Mouse (Mus musculus) gastrocnemius, adult 2 months (tissue): Measurements from ENCODE around the gene Myof. TPM values are rescaled to one million over a fixed set of nuclear protein-coding genes. Genes with fewer than 3 reads are reported as not detected.

Source experiments
- DNase-seq: peaks from one replicate; pipeline ENCODE4 v3.0.0; 2022
- H3K27ac ChIP-seq: fragments of 200-600 bp; 2 replicates; pipeline ENCODE4 v1.8.1; 2022; ENCODE audit warnings: mild to moderate bottlenecking
- H3K4me3 ChIP-seq: fragments of 200-600 bp; 2 replicates; pipeline ENCODE4 v1.8.1; 2022; ENCODE audit warnings: mild to moderate bottlenecking, moderate library complexity
- CTCF ChIP-seq: fragments of 200-600 bp; IDR thresholded peaks from 2 replicates; pipeline ENCODE4 v1.8.1; 2022; ENCODE audit warnings: antibody characterized with exemption, mild to moderate bottlenecking, moderate library complexity
- intact Hi-C: fragments of 180-260 bp; cut with DNase I; formaldehyde crosslinking; loops from one replicate; pipeline ENCODE4 v1.15.1; 2025
- long read RNA-seq, 2 experiments: library from polyadenylated mRNA; stranded (forward); transcript quantifications; one replicate each; pipeline ENCODE4 v2.0.0; 2021
- total RNA-seq, 2 experiments: library from RNA; stranded (reverse); gene quantifications; 2 replicates each; pipeline ENCODE4 v1.2.3; 2021

The Myof gene
- total RNA-seq: 1 to 10 TPM; 4.7 to 6.4 TPM
- long read RNA-seq, experiment 1, partial matches to known transcripts: 0 of 4 reads
- long read RNA-seq, experiment 1, other reads (novel, unspliced or antisense): 4 of 4 reads
- long read RNA-seq, experiment 2, partial matches to known transcripts: 0 of 4 reads
- long read RNA-seq, experiment 2, other reads (novel, unspliced or antisense): 4 of 4 reads

DNA sequence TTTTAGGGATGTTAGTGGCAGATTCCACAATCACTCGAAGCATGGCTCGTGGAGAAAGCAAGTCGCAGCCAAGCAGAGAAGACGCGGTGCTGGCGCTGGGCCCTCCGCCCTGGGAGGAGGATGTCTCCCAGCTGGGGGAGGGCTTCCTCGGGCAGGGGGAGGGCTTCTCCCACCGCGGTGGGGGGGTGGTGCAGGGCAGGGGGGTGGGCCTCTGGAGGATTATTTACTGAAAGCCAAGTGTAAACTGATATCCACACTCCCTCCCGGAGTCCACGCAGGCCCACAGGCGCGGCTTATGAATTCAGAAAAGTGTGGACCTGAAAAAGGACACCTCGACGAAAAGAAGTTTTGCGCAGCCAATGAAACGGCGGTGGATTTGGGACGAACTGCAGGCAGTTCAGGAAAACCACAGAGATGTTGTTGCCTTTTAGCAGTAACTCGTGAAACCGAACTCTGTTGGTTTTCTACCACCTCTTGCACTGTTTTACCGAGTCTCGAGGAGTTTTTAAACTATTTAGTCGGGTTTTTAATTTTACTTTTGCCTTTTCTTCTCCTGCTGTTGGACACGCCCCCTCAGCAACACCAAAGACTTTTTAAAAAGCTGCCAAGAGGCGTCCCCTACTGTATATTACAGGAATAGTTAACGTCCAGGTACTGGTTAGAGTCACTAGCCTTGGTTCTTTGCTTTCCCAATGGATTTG lies at the start of gene Myof:
Gene Myof (minus strand): TSS at position 297 of the 701 bp plus-strand sequence.
- H3K4me3 ChIP-seq: peak within 1 kb of the TSS; percentile 68
- intact Hi-C loops: no loop called here
- H3K27ac ChIP-seq: peak within 1 kb of the TSS; percentile 87
- peak; percentile 52 for TF ChIP-seq CTCF
- peak; percentile 79 for DNase-seq

- no peak for DNase-seq
- H3K27ac ChIP-seq: no peak overlapping the region
- TF ChIP-seq CTCF: no peak
- intact Hi-C loops: no loop called here
- H3K4me3 ChIP-seq: no peak overlapping the region
These were observed 48.2 kb upstream of the Myof start for GRCm38 (mm10) chr19:38091512-38091985.

- Histone ChIP-seq H3K27ac (no peak overlapping the region), H3K4me3 (no peak overlapping the region)
- intact Hi-C loops: no loop called here
- DNase-seq: no peak
- TF ChIP-seq CTCF: no peak
These were observed 46.0 kb upstream of the Myof start for GRCm38 (mm10) chr19:38089358-38089757.

DNA sequence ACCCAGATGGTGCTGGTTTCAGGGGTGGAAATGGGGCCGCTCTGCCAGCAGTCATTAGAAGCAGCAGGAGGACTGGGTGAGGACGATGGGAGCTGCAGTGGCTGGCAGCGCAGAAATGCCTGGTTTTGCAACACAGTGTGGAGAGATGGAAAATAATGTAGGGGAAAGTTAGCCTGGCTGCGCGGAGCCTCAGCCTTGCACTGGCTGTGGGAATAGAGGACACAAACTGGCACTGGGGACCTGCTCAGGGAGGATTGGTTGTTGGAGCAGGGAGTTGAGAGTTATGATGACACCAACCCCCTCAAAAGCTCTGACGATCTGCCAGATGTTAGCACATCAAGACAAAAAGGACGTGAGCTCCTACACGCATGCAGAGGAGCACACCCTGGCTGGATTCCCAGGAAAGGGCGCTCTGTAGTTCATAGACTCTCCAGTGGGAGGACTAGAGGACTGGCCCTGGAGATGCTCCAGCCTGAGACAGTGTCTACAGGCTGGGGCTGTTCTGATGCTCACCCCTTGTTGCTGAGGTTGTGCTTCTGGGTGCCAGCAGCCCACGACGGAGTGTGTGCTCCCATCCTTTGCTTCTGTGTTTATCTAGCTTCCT lies 43.7 kb upstream of the Myof start:
- intact Hi-C loops: no loop called here
- Histone ChIP-seq H3K27ac (no peak overlapping the region), H3K4me3 (no peak overlapping the region)
- TF ChIP-seq CTCF: peak; percentile 47
- peak; percentile 50 for DNase-seq

GRCm38 (mm10) chr19:38085841-38086240 lies 42.5 kb upstream of the Myof start:
- intact Hi-C loops: no loop called here
- TF ChIP-seq CTCF: no peak
- Histone ChIP-seq H3K4me3 (no peak overlapping the region), H3K27ac (no peak overlapping the region)
- no peak for DNase-seq

DNA sequence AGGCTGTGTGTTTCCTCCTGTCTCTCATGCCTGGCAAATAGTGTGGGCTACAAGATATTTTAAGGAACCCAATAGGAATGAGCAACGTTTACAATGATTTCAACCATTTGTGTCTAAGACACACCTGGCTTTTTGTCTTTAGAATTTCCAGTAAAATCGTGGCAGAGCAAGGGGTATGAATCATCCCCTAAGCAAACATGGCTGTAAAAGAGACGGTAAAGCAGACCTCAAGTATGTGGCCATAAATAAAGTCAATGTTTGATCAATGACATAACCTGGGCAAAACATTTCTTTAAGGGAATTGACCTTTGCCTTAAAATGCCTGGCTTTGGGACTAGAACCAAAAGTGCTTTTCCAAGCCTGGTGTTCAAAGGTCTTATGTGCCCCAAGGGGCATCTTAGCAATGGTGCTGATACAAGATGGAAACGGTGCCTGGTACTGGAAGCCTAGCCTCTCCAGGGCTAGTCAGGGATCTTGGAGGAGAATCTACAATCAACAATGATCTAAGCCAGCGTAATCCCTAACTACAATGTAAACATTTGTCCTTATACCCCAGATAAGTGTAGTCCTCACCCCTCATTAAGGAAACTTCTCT lies 39.7 kb upstream of the Myof start:
- intact Hi-C loops: no loop called here
- no peak for DNase-seq
- H3K4me3 ChIP-seq: no peak overlapping the region
- H3K27ac ChIP-seq: no peak overlapping the region
- TF ChIP-seq CTCF: no peak

DNA sequence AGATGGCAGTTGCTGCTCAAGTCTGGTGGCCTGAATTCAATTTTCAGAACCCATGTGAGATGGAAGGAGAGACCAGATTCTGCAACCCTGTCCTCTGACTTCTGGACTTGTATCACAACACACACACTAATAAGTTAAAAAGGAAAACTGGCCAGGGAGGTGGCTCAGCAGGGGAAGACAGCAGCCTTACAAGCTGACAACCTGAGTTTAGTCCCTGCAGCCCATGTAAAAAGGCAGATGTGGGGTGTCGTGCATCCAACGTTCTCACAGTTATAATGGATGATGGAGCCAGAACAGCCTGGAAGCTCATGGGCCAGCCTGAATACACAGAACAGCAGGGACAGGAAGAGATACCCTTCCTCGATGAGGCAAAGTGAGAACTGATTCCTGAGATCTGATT lies 38.0 kb upstream of the Myof start:
- no peak overlapping the region for H3K4me3 ChIP-seq
- no peak overlapping the region for H3K27ac ChIP-seq
- no peak for DNase-seq
- no peak for TF ChIP-seq CTCF
- intact Hi-C loops: no loop called here

- no peak for DNase-seq
- intact Hi-C loops: no loop called here
- no peak overlapping the region for H3K4me3 ChIP-seq
- no peak overlapping the region for H3K27ac ChIP-seq
- TF ChIP-seq CTCF: no peak
These were observed 34.6 kb upstream of the Myof start for GRCm38 (mm10) chr19:38077851-38078540.

DNA sequence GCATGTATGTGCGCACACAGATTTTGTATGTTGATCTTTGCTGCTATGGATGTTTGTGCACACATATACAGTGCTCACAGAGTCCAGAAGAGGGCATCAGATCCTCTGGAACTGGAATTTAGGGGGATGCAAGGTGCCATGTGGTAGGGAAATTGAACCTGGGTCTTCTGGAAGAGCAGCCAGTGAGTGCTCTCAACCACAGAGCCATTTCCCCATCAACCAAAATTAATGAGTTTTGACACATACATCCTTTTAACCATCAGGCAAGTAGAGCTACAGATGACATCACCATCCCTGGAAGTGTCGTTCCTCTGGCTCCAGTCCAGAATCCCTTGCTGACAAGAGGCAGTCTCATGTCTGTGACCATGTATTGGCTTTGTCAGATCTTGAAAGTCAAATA lies 32.9 kb upstream of the Myof start:
- intact Hi-C loops: no loop called here
- DNase-seq: no peak
- Histone ChIP-seq H3K27ac (no peak overlapping the region), H3K4me3 (no peak overlapping the region)
- TF ChIP-seq CTCF: peak; percentile 8; the same call in 1 of the 2 replicates

GRCm38 (mm10) chr19:38075051-38075450 lies 31.7 kb upstream of the Myof start:
- no peak overlapping the region for H3K4me3 ChIP-seq
- intact Hi-C loops: no loop called here
- no peak for TF ChIP-seq CTCF
- no peak overlapping the region for H3K27ac ChIP-seq
- no peak for DNase-seq

- Histone ChIP-seq H3K4me3 (no peak overlapping the region), H3K27ac (no peak overlapping the region)
- no peak for TF ChIP-seq CTCF
- intact Hi-C loops: no loop called here
- DNase-seq: no peak
These were observed 29.8 kb upstream of the Myof start for GRCm38 (mm10) chr19:38073226-38073625.

DNA sequence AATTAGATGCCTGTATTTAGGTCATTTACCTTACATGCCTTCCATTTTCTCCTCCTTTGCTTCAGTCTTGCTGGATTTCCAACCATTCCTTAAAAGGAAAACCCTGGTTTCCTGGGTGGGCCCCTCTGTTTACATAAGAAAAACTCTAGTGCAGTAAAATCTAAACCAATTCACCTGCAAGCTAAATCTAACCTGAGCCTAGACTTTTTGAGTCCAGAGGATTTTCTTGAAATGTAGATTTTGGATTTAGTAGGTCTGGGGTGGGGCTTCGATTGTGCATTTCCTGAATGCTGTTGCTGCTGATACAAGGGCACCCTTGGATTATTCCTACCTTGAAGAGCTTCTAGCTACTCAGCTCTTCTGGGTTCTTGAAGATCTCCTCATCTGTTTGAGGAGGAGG lies 20.7 kb upstream of the Myof start:
- no peak for DNase-seq
- intact Hi-C loops: no loop called here
- Histone ChIP-seq H3K4me3 (no peak overlapping the region), H3K27ac (no peak overlapping the region)
- TF ChIP-seq CTCF: no peak
